Mouse (Mus musculus) lung, postnatal 10 days (tissue): ENCODE measurements at regions not wholly inside any gene's neighbourhood (a gene's known extent, or its start where the extent isn't known, plus 50 kb on each side); places are given as distances from the start of the nearest gene placed in this dataset.
A peak's percentile ranks its signal among the peaks of the same experiment; 100 is the strongest.

Experiments used
- DNase-seq: peaks from one replicate; pipeline ENCODE4 v3.0.0; 2021

DNA sequence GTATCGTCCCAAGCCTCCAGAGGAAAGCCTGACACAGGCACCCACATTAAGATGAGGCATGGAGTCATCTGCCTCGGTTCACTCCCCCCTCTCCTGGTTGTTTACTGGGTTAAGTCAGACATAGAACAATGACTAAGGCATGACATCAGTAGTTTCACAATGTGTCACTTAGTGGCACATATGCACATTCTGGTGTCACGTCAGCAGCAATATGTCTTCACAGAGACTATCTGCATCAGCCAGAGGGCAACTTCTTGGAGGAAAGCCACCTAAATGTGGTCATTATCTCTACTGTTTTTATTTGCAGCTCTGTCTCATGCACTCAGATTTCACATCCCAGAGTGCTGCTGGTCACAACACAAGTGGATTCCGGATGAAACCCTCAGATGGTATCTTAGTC lies 61.9 kb upstream of the Agap1 start:
- DNase-seq = no peak

DNA sequence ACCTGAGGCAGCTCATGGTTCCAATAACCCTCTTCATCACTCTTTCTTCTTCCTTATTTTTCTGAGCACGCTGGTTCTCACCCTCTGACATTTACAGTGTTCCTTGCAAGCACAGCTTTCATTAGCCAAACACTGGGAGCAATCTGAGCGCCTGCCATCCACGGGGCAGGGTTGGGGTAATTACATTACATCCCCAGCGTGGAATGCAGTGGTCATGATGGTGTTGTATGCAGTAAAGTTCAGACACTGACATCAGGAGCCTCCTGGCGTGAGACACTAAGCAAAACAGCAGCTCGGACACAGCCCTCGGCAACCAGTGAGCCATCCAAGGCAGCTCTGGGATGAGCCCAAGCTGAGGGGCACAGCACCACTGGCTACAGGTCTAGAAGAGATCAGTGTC lies 60.1 kb upstream of the Agap1 start:
- DNase-seq = peak; percentile 61

DNA sequence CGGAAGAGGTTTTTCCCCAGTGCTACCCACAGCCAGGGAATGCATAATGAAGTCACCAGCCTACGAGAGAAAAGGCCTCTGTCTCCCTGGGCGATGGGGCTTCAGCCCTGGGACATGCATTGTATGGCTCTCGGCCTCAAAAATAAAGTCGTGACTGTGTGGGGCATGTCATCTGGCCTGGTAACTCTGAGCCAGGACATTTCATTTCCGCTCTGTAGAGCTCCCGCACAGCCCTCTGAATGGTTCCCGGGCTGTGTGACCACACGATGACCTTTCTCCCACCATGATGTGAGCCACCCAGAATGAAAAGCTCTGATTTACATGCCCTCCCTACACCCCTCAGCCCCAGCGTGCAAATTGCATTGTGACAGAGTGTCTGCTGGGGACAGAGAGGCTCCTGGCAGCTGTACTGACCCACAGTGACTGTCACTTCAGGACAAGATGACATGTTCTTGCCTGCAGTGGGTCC lies 53.8 kb upstream of the Agap1 start:
- DNase-seq = peak; percentile 33

DNA sequence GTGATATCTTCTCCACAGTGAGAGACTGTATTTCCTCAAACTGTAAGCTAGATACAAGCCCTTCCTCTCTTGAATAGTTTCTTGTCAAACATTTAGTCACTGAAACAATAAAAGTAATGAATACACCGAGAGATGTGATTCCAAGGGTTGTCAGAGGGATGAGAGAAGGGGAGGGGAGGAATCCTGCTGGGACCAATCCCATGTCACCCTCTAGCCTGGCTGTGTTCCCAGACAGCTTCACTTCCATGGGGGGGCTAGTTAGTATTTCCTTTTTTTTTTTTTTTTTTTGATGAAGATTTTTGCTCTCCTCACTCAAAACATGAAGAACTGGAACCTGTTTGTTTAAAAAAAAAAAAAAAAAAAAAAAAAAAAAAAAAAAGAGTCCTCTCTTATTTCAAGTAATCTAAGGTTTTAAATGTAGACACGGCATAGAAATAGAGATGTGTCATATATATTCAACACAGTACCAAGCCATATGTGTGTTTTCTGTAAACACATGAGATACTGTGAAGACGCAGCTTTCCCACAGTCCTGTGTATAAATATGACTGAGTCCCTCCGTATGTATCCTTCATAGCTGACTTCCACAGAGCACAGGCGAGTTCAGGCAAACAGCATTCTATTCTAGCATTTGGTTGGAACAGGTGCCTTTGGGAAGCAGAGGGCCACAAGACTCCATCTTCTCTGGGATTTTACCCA lies 51.9 kb upstream of the Agap1 start:
- peak; percentile 63 for DNase-seq

DNA sequence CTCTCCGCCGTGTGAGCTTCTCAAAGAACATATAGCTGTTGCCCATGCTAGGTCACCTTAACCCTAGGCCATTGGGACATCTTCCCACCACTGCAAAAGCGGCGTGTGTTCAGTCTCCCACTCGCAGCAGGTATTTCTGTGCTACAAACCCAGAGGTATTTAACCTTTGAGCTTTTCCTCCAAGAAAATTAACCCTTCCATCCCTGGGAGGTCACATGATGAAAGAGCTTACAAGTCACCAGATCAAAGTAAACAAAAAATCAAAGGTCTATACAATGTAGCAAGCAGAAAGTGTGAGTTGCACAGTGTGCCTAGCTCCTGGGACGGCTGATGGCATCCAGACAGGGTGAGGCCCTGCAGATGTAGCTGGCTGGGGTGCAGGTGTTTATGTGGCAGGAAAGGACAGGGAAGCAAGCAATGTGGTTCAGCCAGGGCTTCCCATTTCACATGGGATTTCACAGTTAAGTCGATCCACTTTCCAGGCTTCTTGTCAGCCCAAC lies 51.0 kb upstream of the Agap1 start:
- no peak for DNase-seq
